Mouse (Mus musculus): ENCODE measurements around the gene Ccdc28b. TPM values are rescaled to one million over a fixed set of nuclear protein-coding genes. Genes with fewer than 3 reads are reported as not detected.

Ccdc28b gene
- polyA plus RNA-seq, 1 experiment from 2014 or later: 168 TPM

DNA sequence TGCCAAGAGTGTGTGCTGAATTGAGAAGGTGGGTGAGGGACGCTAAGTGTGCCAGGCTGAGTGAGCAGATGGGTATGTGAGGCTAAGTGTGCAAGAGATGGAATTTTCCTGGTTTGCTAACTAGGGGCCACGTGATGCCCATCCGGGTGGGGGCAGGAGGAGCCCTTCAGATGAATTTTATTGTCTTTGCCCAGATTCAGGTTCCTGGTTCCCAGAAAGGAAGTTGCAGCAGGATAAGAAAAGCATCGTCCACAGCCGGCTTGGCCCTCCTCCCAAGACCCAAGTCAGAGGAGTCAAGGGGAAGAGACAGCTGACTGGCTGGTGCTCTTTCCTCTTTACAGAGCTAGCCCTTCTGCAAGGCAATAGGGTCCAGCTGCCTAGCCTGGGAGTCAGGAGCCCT, 45.3 kb downstream of the Ccdc28b start, which contains the start of gene Fam167b:
TSS of gene Fam167b (minus strand) at position 84 of the 400 bp plus-strand sequence.
- peak within 1 kb of the TSS; percentile 39 for H3K4me2 ChIP-seq
- H3K36me3 ChIP-seq: no peaks in the 10 kb centered on the region
- no peak within 1 kb of the TSS for H3K9ac ChIP-seq (replicated peaks)
- ATAC-seq (ENCODE audit: low FRiP score): no peak
- H3K27me3 ChIP-seq (replicated peaks): no peaks in the 10 kb centered on the region
- 85% methylated on average over 5 of the region's 5 CpGs for WGBS
- H3K27ac ChIP-seq (replicated peaks): no peak within 1 kb of the TSS
- no peaks in the 10 kb centered on the region for H3K9me3 ChIP-seq (replicated peaks)
- no peak within 1 kb of the TSS for H3K4me3 ChIP-seq (replicated peaks)
- H3K4me1 ChIP-seq: peaks cover 8% of the 10 kb centered on the region

DNA sequence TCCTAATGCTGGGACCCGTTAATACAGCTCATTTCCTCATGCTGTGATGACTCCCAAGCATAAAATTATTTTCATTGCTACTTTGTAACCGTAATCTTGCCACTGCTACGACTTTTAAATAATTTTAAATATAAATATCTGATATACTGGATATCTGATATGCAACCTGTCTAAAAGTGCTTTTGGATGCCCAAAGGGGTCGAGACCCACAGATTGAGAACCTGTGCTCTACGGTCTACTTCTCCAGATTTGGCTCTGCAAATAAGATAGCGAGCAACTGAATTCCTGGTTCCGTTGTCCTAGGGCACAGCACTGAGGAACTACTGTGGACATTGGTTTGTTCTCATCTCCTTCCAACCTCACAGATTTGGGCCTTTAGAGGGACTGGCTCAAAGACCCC, 46.1 kb downstream of the Ccdc28b start:
- no peak overlapping the region for H3K4me3 ChIP-seq (replicated peaks)
- no peaks in the 10 kb centered on the region for H3K9me3 ChIP-seq (replicated peaks)
- H3K27ac ChIP-seq (replicated peaks): no peak overlapping the region
- no peak for ATAC-seq (ENCODE audit: low FRiP score)
- no peak overlapping the region for H3K4me2 ChIP-seq
- WGBS: 80% methylated on average over 7 of the region's 7 CpGs
- H3K36me3 ChIP-seq: no peaks in the 10 kb centered on the region
- H3K27me3 ChIP-seq (replicated peaks): no peaks in the 10 kb centered on the region
- H3K4me1 ChIP-seq: peaks cover 8% of the 10 kb centered on the region
- no peak overlapping the region for H3K9ac ChIP-seq (replicated peaks)

DNA sequence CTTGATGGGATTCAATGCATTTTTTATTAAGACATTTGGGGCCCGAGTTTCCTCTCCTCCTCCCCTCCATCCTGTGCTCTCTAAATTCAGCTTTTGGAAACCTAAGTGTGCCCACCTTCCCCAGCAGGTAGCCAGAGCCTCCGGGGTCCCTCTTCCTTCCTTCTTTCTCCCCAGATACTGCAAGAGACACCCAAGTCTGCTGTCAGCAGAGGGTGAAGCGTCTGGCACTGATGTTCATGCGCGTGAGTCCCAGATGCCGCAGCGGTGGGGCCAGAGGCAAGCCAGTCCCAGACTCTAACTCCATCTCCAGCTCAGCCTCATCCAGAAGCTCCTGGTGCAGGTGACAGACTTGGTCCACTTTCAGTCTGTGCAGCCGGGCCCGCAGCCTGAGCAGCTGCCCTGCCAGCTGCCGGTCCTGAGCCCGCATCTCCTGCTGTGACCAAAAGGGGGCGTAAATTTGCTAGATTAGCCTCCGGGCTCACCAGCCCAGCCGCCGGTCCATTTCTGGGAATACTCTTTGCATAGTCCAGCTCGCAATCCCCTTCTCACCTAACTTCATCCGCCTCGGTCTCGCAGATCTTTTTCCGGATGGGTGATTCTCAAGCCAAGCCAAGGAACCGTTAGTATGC, 46.8 kb downstream of the Ccdc28b start:
- no peak; the same call in 1 of the 2 replicates for ATAC-seq (ENCODE audit: low FRiP score)
- Histone ChIP-seq H3K27ac (replicated peaks) (no peak overlapping the region), H3K36me3 (no peaks in the 10 kb centered on the region), H3K4me1 (peaks cover 8% of the 10 kb centered on the region), H3K27me3 (replicated peaks) (no peaks in the 10 kb centered on the region), H3K4me3 (replicated peaks) (no peak overlapping the region), H3K9me3 (replicated peaks) (no peaks in the 10 kb centered on the region), H3K9ac (replicated peaks) (no peak overlapping the region), H3K4me2 (peak overlapping the region; percentile 39)
- 31% methylated on average over 21 of the region's 21 CpGs for WGBS

DNA sequence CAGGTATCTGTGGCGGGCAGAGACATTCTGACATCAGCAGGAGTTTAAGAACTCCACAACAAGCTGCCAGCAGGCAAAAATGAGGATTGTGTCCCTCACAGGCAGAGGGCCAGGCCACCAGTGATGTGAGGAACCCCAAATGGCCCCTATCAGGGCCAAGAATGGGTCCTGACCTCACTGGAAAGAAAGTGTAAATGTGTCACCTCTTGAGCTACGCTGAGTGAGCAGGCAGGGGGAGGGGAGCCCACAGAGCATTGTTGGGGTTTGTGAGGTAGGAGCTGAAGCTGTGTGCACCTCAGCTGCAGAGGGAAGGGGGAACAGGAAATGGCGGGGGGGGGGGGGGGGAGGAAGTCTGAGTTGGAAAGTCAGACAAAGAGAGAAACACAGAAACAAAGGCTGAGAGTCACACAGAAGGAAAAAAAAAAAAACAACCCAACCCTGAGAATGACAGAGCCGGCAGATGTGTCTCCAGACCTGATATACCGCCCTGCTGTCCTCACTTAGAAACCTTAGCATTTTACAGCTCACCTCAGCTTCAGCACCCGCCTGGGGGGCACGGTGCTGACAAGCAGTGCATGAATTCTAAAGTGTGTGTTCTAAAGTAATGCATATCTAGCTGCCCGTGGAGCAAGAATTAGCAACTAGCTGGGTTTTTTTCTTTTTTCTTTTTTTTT, 48.4 kb downstream of the Ccdc28b start:
- H3K27me3 ChIP-seq (replicated peaks): no peaks in the 10 kb centered on the region
- H3K27ac ChIP-seq (replicated peaks): no peak overlapping the region
- ATAC-seq (ENCODE audit: low FRiP score): no peak
- H3K9me3 ChIP-seq (replicated peaks): no peaks in the 10 kb centered on the region
- no peak overlapping the region for H3K4me3 ChIP-seq (replicated peaks)
- H3K4me1 ChIP-seq: peaks cover 8% of the 10 kb centered on the region
- H3K36me3 ChIP-seq: no peaks in the 10 kb centered on the region
- 34% methylated on average over 7 of the region's 8 CpGs for WGBS
- H3K4me2 ChIP-seq: no peak overlapping the region
- H3K9ac ChIP-seq (replicated peaks): no peak overlapping the region

DNA sequence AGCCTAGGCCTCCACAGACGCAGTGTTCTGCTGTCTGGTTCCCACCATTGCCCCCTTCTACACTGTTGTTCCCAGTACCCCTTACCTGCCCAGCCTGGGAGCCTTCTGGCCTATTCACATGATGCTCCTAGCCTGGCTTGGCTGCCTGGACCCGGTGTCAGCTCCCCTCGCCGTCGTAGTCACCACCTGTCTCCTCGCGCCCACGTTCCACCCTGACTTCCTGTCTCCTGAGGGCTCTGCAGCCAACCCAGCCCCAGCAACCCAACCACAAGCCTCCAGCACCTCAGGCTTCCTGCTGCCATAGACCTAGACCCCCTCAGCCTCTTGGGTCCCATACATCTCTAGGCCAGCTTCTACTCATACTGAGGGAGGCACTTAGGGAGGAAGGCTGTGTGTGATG, 50.3 kb downstream of the Ccdc28b start, which contains the start of gene Lck:
TSS of gene Lck (minus strand) at position 212 of the 400 bp plus-strand sequence.
- ATAC-seq (ENCODE audit: low FRiP score): no peak
- H3K4me2 ChIP-seq: no peak within 1 kb of the TSS
- no peak within 1 kb of the TSS for H3K27ac ChIP-seq (replicated peaks)
- no peaks in the 10 kb centered on the region for H3K27me3 ChIP-seq (replicated peaks)
- no peaks in the 10 kb centered on the region for H3K9me3 ChIP-seq (replicated peaks)
- H3K9ac ChIP-seq (replicated peaks): no peak within 1 kb of the TSS
- H3K36me3 ChIP-seq: no peaks in the 10 kb centered on the region
- peaks cover 8% of the 10 kb centered on the region for H3K4me1 ChIP-seq
- no peak within 1 kb of the TSS for H3K4me3 ChIP-seq (replicated peaks)
- WGBS: 95% methylated on average over 8 of the region's 8 CpGs

DNA sequence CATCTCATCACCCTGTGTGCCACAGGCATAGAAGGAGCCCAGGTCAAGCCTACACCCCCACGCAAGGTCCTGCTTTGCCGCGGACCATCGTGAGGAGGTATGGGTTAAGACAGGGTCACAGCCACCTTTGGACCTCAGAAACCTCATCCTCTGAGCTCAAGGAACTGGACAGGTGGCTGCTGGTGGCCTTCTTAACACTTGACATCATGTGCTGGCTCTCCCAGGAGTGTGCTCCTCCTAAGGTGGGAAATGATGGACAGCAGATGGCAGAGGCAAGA, 50.7 kb downstream of the Ccdc28b start:
- no peaks in the 10 kb centered on the region for H3K9me3 ChIP-seq (replicated peaks)
- no peak overlapping the region for H3K4me2 ChIP-seq
- 95% methylated on average over 4 of the region's 4 CpGs for WGBS
- H3K36me3 ChIP-seq: no peaks in the 10 kb centered on the region
- no peak overlapping the region for H3K4me3 ChIP-seq (replicated peaks)
- no peaks in the 10 kb centered on the region for H3K27me3 ChIP-seq (replicated peaks)
- H3K9ac ChIP-seq (replicated peaks): no peak overlapping the region
- peaks cover 8% of the 10 kb centered on the region for H3K4me1 ChIP-seq
- no peak overlapping the region for H3K27ac ChIP-seq (replicated peaks)
- ATAC-seq (ENCODE audit: low FRiP score): no peak

DNA sequence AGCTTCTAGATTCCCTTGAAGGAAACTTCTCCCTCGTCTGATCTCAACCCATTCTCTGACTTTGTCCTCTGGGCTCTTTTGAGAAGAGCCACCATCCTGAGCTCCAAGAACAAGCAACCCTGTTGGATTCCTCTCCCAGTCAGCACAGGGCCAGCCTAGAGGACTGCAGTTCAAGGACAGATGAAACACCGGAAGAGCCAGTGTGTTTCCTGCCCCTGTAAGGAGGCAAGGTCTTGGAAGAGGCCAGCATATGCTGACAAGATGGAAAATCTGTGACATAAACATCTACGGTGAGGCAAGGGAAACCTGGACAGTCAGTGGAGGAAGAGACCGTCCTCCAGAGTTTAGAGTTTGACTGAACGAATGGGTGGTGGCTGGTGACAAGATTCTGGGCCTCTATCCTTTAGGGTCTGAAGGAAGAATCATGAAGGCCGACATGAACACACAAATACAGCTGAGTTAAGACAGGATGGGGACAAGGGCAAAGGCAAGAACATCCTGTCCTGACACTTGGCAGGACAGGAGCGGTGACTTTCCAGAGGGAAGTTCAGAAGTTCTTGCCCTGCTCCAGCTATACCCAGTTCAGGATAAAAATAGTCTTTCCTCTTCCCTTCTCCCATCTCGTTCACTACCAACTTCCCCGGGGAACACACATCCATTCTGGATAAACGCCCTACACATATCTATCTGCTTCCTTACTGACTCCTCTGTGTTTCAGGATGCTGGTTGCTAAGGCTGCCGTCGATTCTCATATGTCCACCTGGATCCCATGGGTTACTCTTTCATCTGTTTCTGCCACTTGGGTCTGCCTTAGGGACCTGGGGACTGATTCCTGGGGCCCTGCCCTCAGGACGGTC, 51.3 kb downstream of the Ccdc28b start:
- H3K27ac ChIP-seq (replicated peaks): no peak overlapping the region
- WGBS: 87% methylated on average over 13 of the region's 13 CpGs
- H3K9me3 ChIP-seq (replicated peaks): no peaks in the 10 kb centered on the region
- H3K27me3 ChIP-seq (replicated peaks): no peaks in the 10 kb centered on the region
- no peak overlapping the region for H3K4me3 ChIP-seq (replicated peaks)
- no peaks in the 10 kb centered on the region for H3K36me3 ChIP-seq
- H3K9ac ChIP-seq (replicated peaks): no peak overlapping the region
- H3K4me1 ChIP-seq: peaks cover 8% of the 10 kb centered on the region
- no peak for ATAC-seq (ENCODE audit: low FRiP score)
- no peak overlapping the region for H3K4me2 ChIP-seq

DNA sequence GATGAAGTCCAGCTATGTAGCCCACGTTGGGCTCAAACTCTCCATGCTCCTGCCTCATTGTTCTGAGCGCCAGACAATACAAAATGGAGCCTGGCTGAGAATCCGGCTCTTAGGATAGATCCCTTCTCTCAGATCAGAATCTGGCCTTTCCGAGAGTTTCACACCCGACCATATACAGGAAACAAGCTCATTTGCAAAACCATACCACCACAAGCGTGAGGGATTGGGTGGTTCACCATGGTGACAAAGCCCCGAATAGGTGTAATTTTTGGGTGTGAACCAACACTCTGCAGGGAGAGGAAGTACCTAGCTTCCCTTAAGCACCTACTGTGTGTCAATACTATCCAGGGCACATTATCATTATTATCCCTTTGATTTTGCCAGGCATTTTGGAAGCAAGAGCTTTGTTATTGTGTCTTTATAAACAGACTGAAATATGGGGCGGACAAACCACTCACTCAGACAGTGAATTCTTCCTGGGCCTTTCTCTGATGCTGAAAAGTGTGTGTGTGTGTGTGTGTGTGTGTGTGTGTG, 52.1 kb downstream of the Ccdc28b start:
- WGBS: 78% methylated on average over 8 of the region's 8 CpGs
- Histone ChIP-seq H3K36me3 (no peaks in the 10 kb centered on the region), H3K4me2 (no peak overlapping the region), H3K4me1 (no peaks in the 10 kb centered on the region), H3K27ac (replicated peaks) (no peak overlapping the region), H3K9me3 (replicated peaks) (no peaks in the 10 kb centered on the region), H3K9ac (replicated peaks) (no peak overlapping the region), H3K4me3 (replicated peaks) (no peak overlapping the region), H3K27me3 (replicated peaks) (no peaks in the 10 kb centered on the region)
- no peak for ATAC-seq (ENCODE audit: low FRiP score)

DNA sequence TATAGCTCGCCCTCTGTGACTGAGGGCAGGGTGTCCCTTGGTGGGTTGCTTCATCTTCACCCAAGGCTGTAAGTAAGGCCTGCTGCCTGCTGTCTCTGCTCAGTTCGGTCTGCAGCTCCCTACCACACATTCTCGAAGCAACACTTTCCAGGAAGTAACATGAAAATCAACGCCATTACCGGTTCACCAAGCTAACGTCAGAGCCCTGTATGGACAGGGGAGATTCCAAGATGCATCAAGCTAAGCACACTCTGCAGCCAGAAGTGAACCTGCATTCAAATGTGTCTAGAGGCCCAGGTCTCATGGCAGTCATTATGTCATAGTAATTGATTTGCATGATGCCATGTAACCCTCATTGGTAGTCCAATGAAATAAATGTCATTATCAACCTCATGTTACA, 53.7 kb downstream of the Ccdc28b start:
- Histone ChIP-seq H3K4me2 (no peak overlapping the region), H3K27me3 (replicated peaks) (no peaks in the 10 kb centered on the region), H3K9ac (replicated peaks) (no peak overlapping the region), H3K9me3 (replicated peaks) (no peaks in the 10 kb centered on the region), H3K27ac (replicated peaks) (no peak overlapping the region), H3K4me3 (replicated peaks) (no peak overlapping the region), H3K36me3 (no peaks in the 10 kb centered on the region), H3K4me1 (no peaks in the 10 kb centered on the region)
- 91% methylated on average over 6 of the region's 6 CpGs for WGBS
- no peak for ATAC-seq (ENCODE audit: low FRiP score)

All from neural tube, embryonic 15.5 days (tissue).